Comparison of ENCODE assay signal across 8 mouse cellular contexts in the genomic region with DNA sequence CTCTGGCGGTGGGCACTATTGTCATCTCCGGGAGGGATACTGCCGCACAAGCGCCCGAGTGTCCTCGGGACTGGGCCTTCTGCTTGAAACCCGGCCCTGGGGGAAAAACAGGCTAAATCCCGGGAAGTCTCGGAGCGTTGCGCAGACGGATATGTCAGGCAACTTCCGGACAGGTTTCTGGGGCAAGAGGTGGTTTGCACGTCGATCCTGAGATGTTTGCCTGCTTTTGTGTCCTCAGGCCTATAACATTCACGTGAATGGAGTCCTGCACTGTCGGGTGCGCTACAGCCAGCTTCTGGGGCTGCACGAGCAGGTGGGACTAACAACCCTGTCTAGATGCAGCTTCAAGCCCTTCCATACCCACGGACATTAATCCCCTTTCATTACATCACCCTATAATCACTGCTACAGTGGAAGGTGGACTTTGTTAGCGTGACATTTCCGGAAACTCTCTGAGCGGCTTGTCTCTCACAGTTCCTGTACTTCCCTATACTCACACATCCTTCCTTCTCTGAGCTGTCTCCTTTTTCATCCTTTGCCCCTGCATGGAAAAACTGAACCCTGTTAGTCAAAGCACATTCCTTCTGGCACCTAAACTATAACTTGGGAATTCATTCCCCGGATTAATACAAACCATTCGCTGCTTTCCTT. TPM values are rescaled to one million over a fixed set of nuclear protein-coding genes. Genes with fewer than 3 reads are reported as not detected.
DNase-seq lines count a peak whose midpoint lies in the region; ATAC-seq lines count a peak whose summit lies in the region.

No protein-coding gene starts in this region.

- H3K9ac ChIP-seq in heart, embryonic 16.5 days (ENCODE audit: low read length) = peak overlapping the region; percentile 77

- H3K27me3 ChIP-seq in heart, embryonic 16.5 days (ENCODE audit: control insufficient read depth, insufficient read depth, low read length) = no peaks in the 10 kb centered on the region

- H3K27ac ChIP-seq in heart, embryonic 16.5 days (ENCODE audit: low read length) = peak overlapping the region; percentile 80

- peak overlapping the region; percentile 98 for H3K4me3 ChIP-seq in heart, embryonic 16.5 days (ENCODE audit: low read length)

- no peak for DNase-seq in heart, postnatal 10 days
- DNase-seq in MN1 (ENCODE audit: low spot score) = peak; percentile 64
- no peak for DNase-seq in urinary bladder, adult 18-20 months (ENCODE audit: low spot score in 2 of 2)
- DNase-seq in gastrocnemius, postnatal 25 days = no peak
- no peak for DNase-seq in c-Kit-positive CD71-positive TER-119-positive erythroid progenitor cells, embryonic 14.5 days (ENCODE audit: low spot score)

- peaks cover 16% of the 10 kb centered on the region for H3K4me1 ChIP-seq in heart, embryonic 16.5 days (ENCODE audit: control insufficient read depth, insufficient read depth, low read length)

- H3K4me2 ChIP-seq in heart, embryonic 16.5 days (ENCODE audit: low read depth, low read length) = peak overlapping the region; percentile 95

- intact Hi-C loops in heart, postnatal 10 days (cut with DNase I) = no loop called here

- H3K9me3 ChIP-seq in heart, embryonic 16.5 days (replicated peaks; ENCODE audit: control insufficient read depth, low read length) = no peaks in the 10 kb centered on the region

- peaks cover 56% of the 10 kb centered on the region for H3K36me3 ChIP-seq in heart, embryonic 16.5 days (ENCODE audit: control insufficient read depth, insufficient read depth)

- WGBS in heart, embryonic 16.5 days = 9% methylated on average over 25 of the region's 25 CpGs

- ATAC-seq in heart, embryonic 16.5 days (replicated peaks; ENCODE audit: extremely low read depth, insufficient read depth, low FRiP score) = 0 out of 2 replicates have a peak, but pooled peaks have one; percentile 0
- ATAC-seq in granulocyte monocyte progenitor cell, adult 5-6 weeks (replicated peaks; ENCODE audit: poor library complexity, severe bottlenecking) = peak; percentile 20
- ATAC-seq in megakaryocyte-erythroid progenitor cell, adult 5-6 weeks (replicated peaks; ENCODE audit: low FRiP score, low TSS enrichment, poor library complexity, severe bottlenecking) = 0 out of 2 replicates have a peak, but pooled peaks have one; percentile 0

RNA-seq across cellular contexts. Expression of gene Eif2b4, which starts 0.5 kb away (rescaled TPM):
- polyA plus RNA-seq in heart, embryonic 16.5 days (2015; fragmentation: Nextera tagmentation; extraction: Ambion mirVana) = 61.4 and 73.3 TPM in 2 replicates
- total RNA-seq in heart, postnatal 10 days (2021) = 10 to 100 TPM; 44.8 to 45.2 TPM
- total RNA-seq in granulocyte monocyte progenitor cell, adult 5-6 weeks (2014; fragmentation: Nextera tagmentation) = 68.3 and 91.6 TPM in 2 replicates
- total RNA-seq in granulocyte monocyte progenitor cell, adult 5-6 weeks (2017) = 50.0 and 65.6 TPM in 2 replicates
- 116 and 148 TPM in 2 replicates for total RNA-seq in megakaryocyte-erythroid progenitor cell, adult 5-6 weeks (2014; fragmentation: Nextera tagmentation)
- 40.0 and 59.0 TPM in 2 replicates for total RNA-seq in megakaryocyte-erythroid progenitor cell, adult 5-6 weeks (2017)
- total RNA-seq in gastrocnemius, postnatal 25 days (2021) = 10 to 100 TPM; 51.5 to 63.1 TPM

RNA-seq across cellular contexts. Expression of gene Snx17, which starts 0.7 kb away (rescaled TPM):
- 113 and 122 TPM in 2 replicates for polyA plus RNA-seq in heart, embryonic 16.5 days (2015; fragmentation: Nextera tagmentation; extraction: Ambion mirVana)
- total RNA-seq in heart, postnatal 10 days (2021) = 10 to 100 TPM; 80.0 to 80.7 TPM
- 53.3 and 65.5 TPM in 2 replicates for total RNA-seq in granulocyte monocyte progenitor cell, adult 5-6 weeks (2014; fragmentation: Nextera tagmentation)
- total RNA-seq in granulocyte monocyte progenitor cell, adult 5-6 weeks (2017) = 36.5 and 58.9 TPM in 2 replicates
- 57.7 and 67.6 TPM in 2 replicates for total RNA-seq in megakaryocyte-erythroid progenitor cell, adult 5-6 weeks (2014; fragmentation: Nextera tagmentation)
- total RNA-seq in megakaryocyte-erythroid progenitor cell, adult 5-6 weeks (2017) = 38.9 and 48.5 TPM in 2 replicates
- 10 to 100 TPM; 28.3 to 31.1 TPM for total RNA-seq in gastrocnemius, postnatal 25 days (2021)

RNA-seq across cellular contexts. Expression of gene Zfp513, which starts 8.3 kb away (rescaled TPM):
- polyA plus RNA-seq in heart, embryonic 16.5 days (2015; fragmentation: Nextera tagmentation; extraction: Ambion mirVana) = 6.2 and 6.5 TPM in 2 replicates
- 10 to 100 TPM; 12.7 to 12.9 TPM for total RNA-seq in heart, postnatal 10 days (2021)
- 10.6 and 15.4 TPM in 2 replicates for total RNA-seq in granulocyte monocyte progenitor cell, adult 5-6 weeks (2014; fragmentation: Nextera tagmentation)
- total RNA-seq in granulocyte monocyte progenitor cell, adult 5-6 weeks (2017) = 5.9 and 6.9 TPM in 2 replicates
- 5.3 and 5.5 TPM in 2 replicates for total RNA-seq in megakaryocyte-erythroid progenitor cell, adult 5-6 weeks (2014; fragmentation: Nextera tagmentation)
- 3.2 and 5.6 TPM in 2 replicates for total RNA-seq in megakaryocyte-erythroid progenitor cell, adult 5-6 weeks (2017)
- 1 to 10 TPM; 5.4 to 5.7 TPM for total RNA-seq in gastrocnemius, postnatal 25 days (2021)

RNA-seq across cellular contexts. Expression of gene Gtf3c2, which starts 13.8 kb away (rescaled TPM):
- 39.7 and 46.4 TPM in 2 replicates for polyA plus RNA-seq in heart, embryonic 16.5 days (2015; fragmentation: Nextera tagmentation; extraction: Ambion mirVana)
- total RNA-seq in heart, postnatal 10 days (2021) = 10 to 100 TPM; 45.1 to 48.3 TPM
- total RNA-seq in granulocyte monocyte progenitor cell, adult 5-6 weeks (2014; fragmentation: Nextera tagmentation) = 94.6 and 100 TPM in 2 replicates
- 52.0 and 59.8 TPM in 2 replicates for total RNA-seq in granulocyte monocyte progenitor cell, adult 5-6 weeks (2017)
- 112 and 159 TPM in 2 replicates for total RNA-seq in megakaryocyte-erythroid progenitor cell, adult 5-6 weeks (2014; fragmentation: Nextera tagmentation)
- 76.4 and 80.2 TPM in 2 replicates for total RNA-seq in megakaryocyte-erythroid progenitor cell, adult 5-6 weeks (2017)
- 10 to 100 TPM; 21.8 to 24.5 TPM for total RNA-seq in gastrocnemius, postnatal 25 days (2021)

RNA-seq across cellular contexts. Expression of gene Gm29609, which starts 14.0 kb away (rescaled TPM):
- 0.63 and 1.3 TPM in 2 replicates for polyA plus RNA-seq in heart, embryonic 16.5 days (2015; fragmentation: Nextera tagmentation; extraction: Ambion mirVana)
- 1 to 10 TPM in 1 of 2 experiments, under 1 TPM in 1; 0.38 to 1.6 TPM for total RNA-seq in heart, postnatal 10 days (2021)
- 1.5 and 6.6 TPM in 2 replicates for total RNA-seq in granulocyte monocyte progenitor cell, adult 5-6 weeks (2014; fragmentation: Nextera tagmentation)
- 0.36 TPM in 1 of 2 replicates, not detected in the other for total RNA-seq in granulocyte monocyte progenitor cell, adult 5-6 weeks (2017)
- total RNA-seq in megakaryocyte-erythroid progenitor cell, adult 5-6 weeks (2014; fragmentation: Nextera tagmentation) = 1.1 and 1.4 TPM in 2 replicates
- total RNA-seq in megakaryocyte-erythroid progenitor cell, adult 5-6 weeks (2017) = 1.3 TPM in 1 of 2 replicates, not detected in the other
- total RNA-seq in gastrocnemius, postnatal 25 days (2021) = under 1 TPM; 0.26 to 0.35 TPM
